Mouse (Mus musculus): Measurements from ENCODE around the gene Plekhd1.

- TF ChIP-seq CTCF (conservative IDR thresholded peaks at IDR 0.05; ENCODE audit: insufficient read depth, insufficient read length, low read depth, low read length) (no peak), POLR2A (IDR thresholded peaks at IDR 0.05; ENCODE audit: low read depth, low read length) (no peak)
These were observed 29.1 kb downstream of the Plekhd1 start for GRCm38 (mm10) chr12:80721458-80721857.
